Mouse (Mus musculus): ENCODE results near the gene Rsrp1.

GRCm38 (mm10) chr4:134879410-134879981 lies 43.9 kb upstream of the Rsrp1 start:
- TF ChIP-seq CTCF (IDR thresholded peaks at IDR 0.05) (peak; percentile 83), EP300 (IDR thresholded peaks at IDR 0.05; ENCODE audit: insufficient read depth, low read depth, low read length) (peak; percentile 42; the same call in 1 of the 2 replicates), POLR2A (IDR thresholded peaks at IDR 0.05; ENCODE audit: insufficient read depth, low read depth, low read length) (no peak)

Measured in heart, adult 2 months (tissue).